Comparison of ENCODE assay signal across 13 mouse cellular contexts in the genomic region with DNA sequence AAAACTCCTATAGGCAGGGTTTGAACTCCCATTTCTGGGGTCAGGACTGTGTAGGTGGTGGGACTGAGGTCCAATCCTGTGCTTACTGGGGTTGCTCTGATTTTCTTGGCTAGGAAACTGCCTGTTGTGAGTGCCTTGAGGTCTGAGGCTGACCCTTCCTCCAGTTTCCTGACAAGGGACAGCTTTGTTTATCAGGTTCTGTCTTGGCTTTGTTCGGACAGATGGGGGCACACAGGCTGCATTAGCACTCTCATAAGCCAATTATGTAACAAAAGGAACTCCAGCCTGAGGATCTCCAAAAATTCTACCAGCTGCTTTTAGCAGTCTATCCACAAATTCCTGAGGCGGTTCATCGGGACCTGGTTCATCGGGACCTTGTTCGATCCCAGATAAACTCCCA. TPM values are rescaled to one million over a fixed set of nuclear protein-coding genes. Genes with fewer than 3 reads are reported as not detected.
DNase-seq lines count a peak whose midpoint lies in the region; ATAC-seq and TF ChIP-seq lines count a peak whose summit lies in the region.
"Had no signal": no experiment of that assay in that cellular context is flagged by ENCODE, and none has a peak within 500 bp of the region (broad histone marks: within the 10 kb centered on the region; RNA-seq: fewer than 3 reads in every experiment).

No protein-coding gene starts in this region.

- peak; percentile 51 for DNase-seq in embryonic facial prominence, embryonic 14.5 days (ENCODE audit: low spot score)
- DNase-seq in embryonic facial prominence, embryonic 10.5 days (ENCODE audit: low spot score), result no peak
- no peak for DNase-seq in layer of hippocampus, adult 2 months (ENCODE audit: low spot score in 2 of 2)
- DNase-seq in layer of hippocampus, adult 8-10 months (ENCODE audit: low spot score in 2 of 2), result no peak
- DNase-seq in heart, adult 9 months (ENCODE audit: low spot score in 2 of 2), result peak; percentile 47 to 59
- DNase-seq in lung, postnatal 4 days, result peak; percentile 15 to 28
- no peak for DNase-seq in frontal cortex, postnatal 14 days (ENCODE audit: low spot score in 2 of 2)
- no peak for DNase-seq in right cerebral cortex, postnatal 4 days
- DNase-seq: gastrocnemius, postnatal 14 days; liver, embryonic 13.5 days had no signal

- H3K36me3 ChIP-seq in embryonic facial prominence, embryonic 14.5 days (ENCODE audit: control insufficient read depth, insufficient read depth, low read length), result no peaks in the 10 kb centered on the region
- no peaks in the 10 kb centered on the region for H3K36me3 ChIP-seq in embryonic facial prominence, embryonic 10.5 days (replicated peaks)
- H3K36me3 ChIP-seq: forebrain, embryonic 10.5 days; liver, embryonic 13.5 days had no signal

- peak; percentile 54 for TF ChIP-seq CTCF in layer of hippocampus, adult 2 months (conservative IDR thresholded peaks at IDR 0.05)

- no peaks in the 10 kb centered on the region for H3K4me1 ChIP-seq in embryonic facial prominence, embryonic 14.5 days (ENCODE audit: control insufficient read depth, insufficient read depth, low read length)
- peaks cover 4% of the 10 kb centered on the region; the same call in 1 of the 2 replicates for H3K4me1 ChIP-seq in embryonic facial prominence, embryonic 10.5 days
- H3K4me1 ChIP-seq: liver, embryonic 13.5 days had no signal

- H3K27me3 ChIP-seq in embryonic facial prominence, embryonic 14.5 days (replicated peaks; ENCODE audit: control insufficient read depth, insufficient read depth, low read length), result no peaks in the 10 kb centered on the region
- no peaks in the 10 kb centered on the region for H3K27me3 ChIP-seq in embryonic facial prominence, embryonic 10.5 days (replicated peaks; ENCODE audit: low read depth, poor library complexity, severe bottlenecking)

- no peak overlapping the region for H3K9ac ChIP-seq in embryonic facial prominence, embryonic 14.5 days (ENCODE audit: low read depth, low read length)
- H3K9ac ChIP-seq: liver, embryonic 13.5 days had no signal

- no peak overlapping the region for H3K27ac ChIP-seq in embryonic facial prominence, embryonic 14.5 days (replicated peaks; ENCODE audit: low read depth, low read length)
- H3K27ac ChIP-seq in embryonic facial prominence, embryonic 10.5 days (replicated peaks), result no peak overlapping the region
- no peak overlapping the region for H3K27ac ChIP-seq in layer of hippocampus, adult 2 months
- H3K27ac ChIP-seq: forebrain, embryonic 10.5 days; liver, embryonic 13.5 days had no signal

- no peak for ATAC-seq in embryonic facial prominence, embryonic 14.5 days (ENCODE audit: low read depth)

- no peaks in the 10 kb centered on the region for H3K9me3 ChIP-seq in embryonic facial prominence, embryonic 14.5 days (ENCODE audit: control insufficient read depth, low read length)
- no peaks in the 10 kb centered on the region for H3K9me3 ChIP-seq in embryonic facial prominence, embryonic 10.5 days
- H3K9me3 ChIP-seq: forebrain, embryonic 10.5 days; liver, embryonic 13.5 days had no signal

- 12% methylated on average over 5 of the region's 5 CpGs for WGBS in embryonic facial prominence, embryonic 14.5 days
- whole genome bisulfite sequencing in embryonic facial prominence, embryonic 10.5 days, result 6% methylated on average over 5 of the region's 5 CpGs

- H3K4me2 ChIP-seq in embryonic facial prominence, embryonic 14.5 days (ENCODE audit: low read depth, low read length), result no peak overlapping the region
- H3K4me2 ChIP-seq: liver, embryonic 13.5 days had no signal

- no peak overlapping the region for H3K4me3 ChIP-seq in embryonic facial prominence, embryonic 14.5 days (ENCODE audit: low read depth, low read length)
- no peak overlapping the region for H3K4me3 ChIP-seq in embryonic facial prominence, embryonic 10.5 days
- H3K4me3 ChIP-seq in layer of hippocampus, adult 2 months, result no peak overlapping the region
- H3K4me3 ChIP-seq: forebrain, embryonic 10.5 days; liver, embryonic 13.5 days had no signal

RNA-seq across cellular contexts. Expression of a gene that starts 21.8 kb away (rescaled TPM):
- not detected in 2 replicates for polyA plus RNA-seq in embryonic facial prominence, embryonic 14.5 days (2014; fragmentation: Nextera tagmentation; extraction: Ambion mirVana)
- polyA plus RNA-seq in embryonic facial prominence, embryonic 10.5 days (2016; fragmentation: Nextera tagmentation; extraction: Ambion mirVana), result not detected in 2 replicates
- not detected for total RNA-seq in layer of hippocampus, adult 2 months (2021)
- total RNA-seq in layer of hippocampus, adult 8-10 months (2022), result not detected
- total RNA-seq: gastrocnemius, postnatal 14 days; left cerebral cortex, adult 18-20 months had no signal
- polyA plus RNA-seq: liver, embryonic 13.5 days; stomach, embryonic 14.5 days had no signal

RNA-seq across cellular contexts. Expression of a gene that starts 27.5 kb away (rescaled TPM):
- polyA plus RNA-seq in embryonic facial prominence, embryonic 14.5 days (2014; fragmentation: Nextera tagmentation; extraction: Ambion mirVana), result 13.2 and 13.9 TPM in 2 replicates
- polyA plus RNA-seq in embryonic facial prominence, embryonic 10.5 days (2016; fragmentation: Nextera tagmentation; extraction: Ambion mirVana), result 5.6 and 7.0 TPM in 2 replicates
- 10 to 100 TPM in 1 of 2 experiments, 1 to 10 TPM in 1; 9.0 to 12.4 TPM for total RNA-seq in layer of hippocampus, adult 2 months (2021)
- 10 to 100 TPM in 3 of 4 experiments, 1 to 10 TPM in 1; 9.7 to 12.9 (median 11.0) TPM for total RNA-seq in layer of hippocampus, adult 8-10 months (2022)

RNA-seq across cellular contexts. Expression of a gene that starts 30.6 kb away (rescaled TPM):
- polyA plus RNA-seq in embryonic facial prominence, embryonic 14.5 days (2014; fragmentation: Nextera tagmentation; extraction: Ambion mirVana), result 0.19 TPM in 1 of 2 replicates, not detected in the other
- polyA plus RNA-seq in embryonic facial prominence, embryonic 10.5 days (2016; fragmentation: Nextera tagmentation; extraction: Ambion mirVana), result not detected in 2 replicates
- total RNA-seq in layer of hippocampus, adult 2 months (2021), result 1 to 10 TPM; 1.1 to 1.6 TPM
- total RNA-seq in layer of hippocampus, adult 8-10 months (2022), result 1 to 10 TPM; 1.1 to 2.4 (median 1.9) TPM
- polyA plus RNA-seq: forebrain, embryonic 10.5 days; liver, embryonic 13.5 days had no signal

RNA-seq across cellular contexts. Expression of a gene that starts 35.2 kb away (rescaled TPM):
- 18.0 and 19.5 TPM in 2 replicates for polyA plus RNA-seq in embryonic facial prominence, embryonic 14.5 days (2014; fragmentation: Nextera tagmentation; extraction: Ambion mirVana)
- 24.6 and 25.8 TPM in 2 replicates for polyA plus RNA-seq in embryonic facial prominence, embryonic 10.5 days (2016; fragmentation: Nextera tagmentation; extraction: Ambion mirVana)
- 10 to 100 TPM; 13.0 to 13.7 TPM for total RNA-seq in layer of hippocampus, adult 2 months (2021)
- 10 to 100 TPM; 11.3 to 15.9 (median 13.0) TPM for total RNA-seq in layer of hippocampus, adult 8-10 months (2022)

Comparison
In these comparisons a context has a peak if more than half of its experiments do, and no peak if none do; other contexts are left out.
1. DNase-seq: peak in embryonic facial prominence, embryonic 14.5 days (single experiment), heart, adult 9 months (2 of 2) and lung, postnatal 4 days (2 of 2); none in embryonic facial prominence, embryonic 10.5 days (single experiment), layer of hippocampus, adult 2 months (0 of 2), layer of hippocampus, adult 8-10 months (0 of 2), frontal cortex, postnatal 14 days (0 of 2) and right cerebral cortex, postnatal 4 days (single experiment).